Comparison of ENCODE assay signal across 8 mouse cellular contexts in genomic region chr14:19839600-19840332, GRCm38 (mm10). TPM values are rescaled to one million over a fixed set of nuclear protein-coding genes. Genes with fewer than 3 reads are reported as not detected.
DNase-seq lines count a peak whose midpoint lies in the region; ATAC-seq and TF ChIP-seq lines count a peak whose summit lies in the region.

No protein-coding gene starts in this region.

- H3K27me3 ChIP-seq in Patski, result no peaks in the 10 kb centered on the region
- peaks cover 4% of the 10 kb centered on the region; the same call in 1 of the 2 replicates for H3K27me3 ChIP-seq in hindbrain, embryonic 10.5 days (ENCODE audit: insufficient read depth, poor library complexity, severe bottlenecking)
- no peaks in the 10 kb centered on the region for H3K27me3 ChIP-seq in lung, postnatal 0 days (replicated peaks; ENCODE audit: insufficient read depth, low read length)

- H3K9me3 ChIP-seq in hindbrain, embryonic 10.5 days, result no peaks in the 10 kb centered on the region
- H3K9me3 ChIP-seq in lung, postnatal 0 days (ENCODE audit: low read length), result no peaks in the 10 kb centered on the region

- H3K9ac ChIP-seq in lung, postnatal 0 days (replicated peaks; ENCODE audit: low read depth), result peak overlapping the region; percentile 13; the same call in 1 of the 2 replicates

- H3K27ac ChIP-seq in hindbrain, embryonic 10.5 days, result peak overlapping the region; percentile 73
- no peak overlapping the region for H3K27ac ChIP-seq in lung, postnatal 0 days (ENCODE audit: low read length)

- in situ Hi-C loops in Patski (cut with MboI; ENCODE audit: low pct_unique_long_range_greater_than_20kb), result loop anchor here (5.0 kb wide), 2 partner anchors 233 to 433 kb away; no protein-coding TSS in a partner anchor

- DNase-seq in Patski (ENCODE audit: low read depth, low spot score), result no peak
- DNase-seq in cerebellum, adult 9-11 months, result peak; percentile 60
- DNase-seq in frontal cortex, adult 2 months (ENCODE audit: extremely low spot score in 1 of 2, low spot score in 1 of 2), result peak; percentile 45 to 89
- DNase-seq in hindbrain, embryonic 10.5 days (ENCODE audit: low spot score), result peak; percentile 72
- DNase-seq in layer of hippocampus, adult 9-11 months, result peak; percentile 49
- peak; percentile 64 for DNase-seq in lung, postnatal 0 days (ENCODE audit: low spot score)
- peak; percentile 28 for DNase-seq in ovary, postnatal 36 days (ENCODE audit: low spot score)
- peak; percentile 30 to 65 for DNase-seq in urinary bladder, postnatal 4 days (ENCODE audit: low spot score in 2 of 2)

- H3K4me2 ChIP-seq in lung, postnatal 0 days (replicated peaks; ENCODE audit: low read depth, low read length), result peak overlapping the region; percentile 48

- TF ChIP-seq EP300 in lung, postnatal 0 days (IDR thresholded peaks at IDR 0.05), result no peak

- peaks cover 5% of the 10 kb centered on the region; the same call in 1 of the 2 replicates for H3K4me1 ChIP-seq in hindbrain, embryonic 10.5 days (replicated peaks)
- no peaks in the 10 kb centered on the region for H3K4me1 ChIP-seq in lung, postnatal 0 days (ENCODE audit: insufficient read depth, low read depth, low read length)

- peak overlapping the region; percentile 34 for H3K4me3 ChIP-seq in hindbrain, embryonic 10.5 days
- H3K4me3 ChIP-seq in lung, postnatal 0 days (ENCODE audit: low read depth, low read length), result peak overlapping the region; percentile 25; the same call in 1 of the 2 replicates

- ATAC-seq in Patski, result peak; percentile 66
- no peak; the same call in 1 of the 2 replicates for ATAC-seq in lung, postnatal 0 days

- CTCF ChIA-PET in Patski (lab: Charles Lee), result interaction anchor here (0.6 to 2.1 kb wide), 10 partner anchors 12 to 235 kb away, joined by 3 to 10 read pairs (median 4); no protein-coding TSS in a partner anchor

- WGBS in hindbrain, embryonic 10.5 days, result 29% methylated on average over 15 of the region's 15 CpGs
- WGBS in lung, postnatal 0 days, result 22% methylated on average over 15 of the region's 15 CpGs

- POLR2A ChIA-PET in Patski (lab: Charles Lee), result interaction anchor here (0.9 kb wide), 1 partner anchor 14 kb away, joined by 4 read pairs; no protein-coding TSS in a partner anchor

- no peaks in the 10 kb centered on the region for H3K36me3 ChIP-seq in hindbrain, embryonic 10.5 days
- no peaks in the 10 kb centered on the region for H3K36me3 ChIP-seq in lung, postnatal 0 days (ENCODE audit: insufficient read depth, low read length)

- TF ChIP-seq CTCF in Patski (IDR thresholded peaks at IDR 0.05), result peak; percentile 78
- TF ChIP-seq CTCF in lung, postnatal 0 days (IDR thresholded peaks at IDR 0.05), result peak; percentile 83

RNA-seq across cellular contexts. Expression of gene Rtraf, which starts 16.1 kb away (rescaled TPM):
- 136 TPM for polyA plus RNA-seq in Patski (2021)
- polyA plus RNA-seq in frontal cortex, adult 2 months (2012; rRNA removed), result 67.3 and 68.3 TPM in 2 replicates
- polyA plus RNA-seq in hindbrain, embryonic 10.5 days (2016; fragmentation: Nextera tagmentation; extraction: Ambion mirVana), result 223 and 241 TPM in 2 replicates
- polyA plus RNA-seq in lung, postnatal 0 days (2015; fragmentation: Nextera tagmentation; extraction: Ambion mirVana), result 137 and 138 TPM in 2 replicates
